Mouse (Mus musculus) E14TG2a.4 (cell line): Measurements from ENCODE around the gene Tectb.

Source experiments
- CTCF ChIP-seq: conservative IDR thresholded peaks from 2 replicates; pipeline ENCODE4 v1.5.1; 2014; ENCODE audit warnings: low read length
- NANOG ChIP-seq: IDR thresholded peaks from 2 replicates; pipeline ENCODE4 v1.6.1; 2014; ENCODE audit warnings: borderline replicate concordance, low read length, mixed read lengths
- POU5F1 ChIP-seq: IDR thresholded peaks from 2 replicates; pipeline ENCODE4 v1.6.1; 2014; ENCODE audit warnings: low read length, borderline replicate concordance

- no peak for TF ChIP-seq CTCF
- TF ChIP-seq NANOG = no peak
- TF ChIP-seq POU5F1 = no peak
These were observed 10.1 kb upstream of the Tectb start for GRCm38 (mm10) chr19:55170399-55170798.
